Mouse (Mus musculus) v-Abl transformed pro-B cells (cell line): ENCODE data around the gene Lpar3.

Source experiments
- in situ Hi-C, 2 experiments: fragments of 400-800 bp; cut with MboI; formaldehyde crosslinking; loops; one replicate each; pipeline ENCODE4 v1.15.1; 2025; ENCODE audit not compliant: unreplicated experiment in 2 of 2

Gene Lpar3

GRCm38 (mm10) chr3:146220776-146221486 is at the start of gene Lpar3:
Lpar3 (plus strand) TSS chr3:146220963.
- in situ Hi-C loops: no loop called here

GRCm38 (mm10) chr3:146173030-146173429 is 47.7 kb upstream of the Lpar3 start:
- in situ Hi-C loops: loop anchor here (10.0 to 25.0 kb wide), 2 partner anchors 68 to 339 kb away; partner anchors contain the start of genes Wdr63 (in 2 of the 2) and Rpf1 (in 1 of the 2)

GRCm38 (mm10) chr3:146174215-146174614 is 46.5 kb upstream of the Lpar3 start:
- in situ Hi-C loops: loop anchor here (10.0 to 25.0 kb wide), 2 partner anchors 69 to 338 kb away; partner anchors contain the start of genes Wdr63 (in 2 of the 2) and Rpf1 (in 1 of the 2)

GRCm38 (mm10) chr3:146177295-146177694 is 43.5 kb upstream of the Lpar3 start:
- in situ Hi-C loops: loop anchor here (5.0 to 25.0 kb wide), 8 partner anchors 72 to 765 kb away; partner anchors contain the start of genes Wdr63 (in 2 of the 2), 2410004B18Rik (in 1 of the 2), Rpf1 (in 1 of the 2) and Znhit6 (in 1 of the 2)

- in situ Hi-C loops: loop anchor here (5.0 to 25.0 kb wide), 8 partner anchors 73 to 766 kb away; partner anchors contain the start of genes Wdr63 (in 2 of the 2), 2410004B18Rik (in 1 of the 2), Rpf1 (in 1 of the 2) and Znhit6 (in 1 of the 2)
These were observed 42.8 kb upstream of the Lpar3 start for GRCm38 (mm10) chr3:146177748-146178582.

GRCm38 (mm10) chr3:146180341-146180740 is 40.4 kb upstream of the Lpar3 start:
- in situ Hi-C loops: loop anchor here (5.0 to 25.0 kb wide), 11 partner anchors 102 to 768 kb away; partner anchors contain the start of genes Rpf1 (in 1 of the 2) and Znhit6 (in 1 of the 2)

GRCm38 (mm10) chr3:146180986-146181385 is 39.8 kb upstream of the Lpar3 start:
- in situ Hi-C loops: loop anchor here (5.0 to 25.0 kb wide), 11 partner anchors 101 to 769 kb away; partner anchors contain the start of genes Rpf1 (in 1 of the 2) and Znhit6 (in 1 of the 2)

GRCm38 (mm10) chr3:146184992-146185657 is 35.6 kb upstream of the Lpar3 start:
- in situ Hi-C loops: loop anchor here (5.0 to 25.0 kb wide), 11 partner anchors 97 to 773 kb away; partner anchors contain the start of genes Rpf1 (in 1 of the 2) and Znhit6 (in 1 of the 2)

- in situ Hi-C loops: loop anchor here (10.0 to 25.0 kb wide), 8 partner anchors 326 to 774 kb away; partner anchors contain the start of genes Rpf1 (in 1 of the 2) and Znhit6 (in 1 of the 2)
These were observed 34.7 kb upstream of the Lpar3 start for GRCm38 (mm10) chr3:146186033-146186432.

- in situ Hi-C loops: loop anchor here (10.0 to 25.0 kb wide), 8 partner anchors 322 to 778 kb away; partner anchors contain the start of genes Rpf1 (in 1 of the 2) and Znhit6 (in 1 of the 2)
These were observed 30.8 kb upstream of the Lpar3 start for GRCm38 (mm10) chr3:146189933-146190332.

- in situ Hi-C loops: loop anchor here (25.0 kb wide), 4 partner anchors 320 to 780 kb away; partner anchors contain the start of genes Rpf1 (in 1 of the 2) and Znhit6 (in 1 of the 2)
These were observed 28.3 kb upstream of the Lpar3 start for GRCm38 (mm10) chr3:146192507-146192906.

- in situ Hi-C loops: loop anchor here (25.0 kb wide), 4 partner anchors 317 to 783 kb away; partner anchors contain the start of genes Rpf1 (in 1 of the 2) and Znhit6 (in 1 of the 2)
These were observed 25.6 kb upstream of the Lpar3 start for GRCm38 (mm10) chr3:146195153-146195552.

GRCm38 (mm10) chr3:146196301-146196700 is 24.5 kb upstream of the Lpar3 start:
- in situ Hi-C loops: loop anchor here (25.0 kb wide), 4 partner anchors 316 to 784 kb away; partner anchors contain the start of genes Rpf1 (in 1 of the 2) and Znhit6 (in 1 of the 2)

GRCm38 (mm10) chr3:146196780-146197743 is 23.7 kb upstream of the Lpar3 start:
- in situ Hi-C loops: loop anchor here (25.0 kb wide), 4 partner anchors 315 to 785 kb away; partner anchors contain the start of genes Rpf1 (in 1 of the 2) and Znhit6 (in 1 of the 2)

GRCm38 (mm10) chr3:146197785-146198184 is 23.0 kb upstream of the Lpar3 start:
- in situ Hi-C loops: loop anchor here (25.0 kb wide), 4 partner anchors 315 to 785 kb away; partner anchors contain the start of genes Rpf1 (in 1 of the 2) and Znhit6 (in 1 of the 2)

- in situ Hi-C loops: loop anchor here (25.0 kb wide), 4 partner anchors 313 to 787 kb away; partner anchors contain the start of genes Rpf1 (in 1 of the 2) and Znhit6 (in 1 of the 2)
These were observed 21.8 kb upstream of the Lpar3 start for GRCm38 (mm10) chr3:146198803-146199481.

GRCm38 (mm10) chr3:146199486-146199885 is 21.3 kb upstream of the Lpar3 start:
- in situ Hi-C loops: loop anchor here (25.0 kb wide), 4 partner anchors 313 to 787 kb away; partner anchors contain the start of genes Rpf1 (in 1 of the 2) and Znhit6 (in 1 of the 2)
